Mouse (Mus musculus) CD4-positive, CD25-positive, alpha-beta regulatory T cell, adult 9 weeks (primary cell): Measurements from ENCODE around the gene Smpd3. TPM values are rescaled to one million over a fixed set of nuclear protein-coding genes. Genes with fewer than 3 reads are reported as not detected.

ENCODE experiments used
- polyA plus RNA-seq: library from polyadenylated mRNA; unstranded; fragments of 100-300 nt; shearing (Covaris generic); gene quantifications from one replicate; pipeline ENCODE4 v1.2.1, GENCODE M21; 2017

The Smpd3 gene
- not detected for polyA plus RNA-seq

DNA sequence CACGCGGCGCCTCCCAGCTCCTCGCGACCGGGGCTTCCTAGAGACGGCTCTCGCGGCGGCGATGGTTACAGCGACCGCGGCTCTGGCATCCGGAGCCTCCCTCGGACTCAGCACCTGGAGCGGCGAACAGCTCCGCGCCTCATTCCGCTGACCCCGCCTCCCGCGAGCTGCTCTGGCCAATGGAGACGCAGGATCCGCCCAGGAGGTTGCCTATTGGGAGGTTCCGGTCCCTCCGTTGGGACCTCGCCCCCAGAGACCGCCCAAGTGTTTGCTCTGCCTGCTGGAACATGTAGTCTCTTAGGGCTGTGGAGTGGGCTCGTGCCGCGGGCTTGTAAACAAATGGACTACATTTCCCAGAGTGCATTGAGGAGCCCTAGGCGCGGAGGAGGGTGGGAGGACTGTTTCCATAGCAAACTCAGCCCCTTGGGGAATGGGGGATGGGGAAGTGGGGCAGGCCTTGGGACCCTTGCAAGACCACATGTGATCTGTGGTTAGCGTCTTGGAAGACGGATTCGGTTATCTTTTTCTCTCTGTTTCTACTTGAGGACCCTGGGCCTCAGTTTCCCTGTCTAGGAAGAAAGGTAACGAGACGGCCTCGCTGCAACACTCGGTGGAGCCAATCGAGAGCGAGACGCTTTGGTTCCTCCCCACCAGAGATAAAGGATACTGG, at the start of gene Smpd3:
Gene Smpd3 (minus strand): TSS at position 137 of the 670 bp plus-strand sequence.

GRCm38 (mm10) chr8:106210821-106211345, 126.9 kb downstream of the Smpd3 start, which contains the start of the genes Slc7a6os and Prmt7:
Gene Slc7a6os, minus strand, starts transcription at chr8:106210935.
Gene Prmt7, plus strand, starts transcription at chr8:106210936.

Other genes with a start within 250 kb of the Smpd3 start
- gene Esrp2, start 201.0 kb downstream of the Smpd3 start, polyA plus RNA-seq = 5.3 TPM
- 12.9 TPM for gene Pla2g15, start 187.6 kb downstream of the Smpd3 start, polyA plus RNA-seq
- gene Slc7a6, start 169.1 kb downstream of the Smpd3 start, polyA plus RNA-seq = 50.2 TPM
- 32.5 TPM for gene Slc7a6os, start 127.1 kb downstream of the Smpd3 start, polyA plus RNA-seq
- 46.0 TPM for gene Prmt7, start 127.1 kb downstream of the Smpd3 start, polyA plus RNA-seq
- 9.2 TPM for gene Zfp90, start 77.3 kb upstream of the Smpd3 start, polyA plus RNA-seq
- gene 6030452D12Rik, start 162.5 kb upstream of the Smpd3 start, polyA plus RNA-seq = not detected
- gene Cdh3, start 172.9 kb upstream of the Smpd3 start, polyA plus RNA-seq = not detected
- gene Gm10073, start 235.5 kb upstream of the Smpd3 start, polyA plus RNA-seq = 7.9 TPM